Mouse (Mus musculus): ENCODE data around the gene Ggcx. TPM values are rescaled to one million over a fixed set of nuclear protein-coding genes. Genes with fewer than 3 reads are reported as not detected.
A peak's percentile ranks its signal among the peaks of the same experiment; 100 is the strongest.
"Not testable (repeated sequence)": the region's sequence is repeated elsewhere in the genome, so short reads cannot be mapped to it uniquely, and the experiment has no call there.

Ggcx gene
- total RNA-seq, 2 experiments from 2014 or later = 31.1 to 31.7 TPM

DNA sequence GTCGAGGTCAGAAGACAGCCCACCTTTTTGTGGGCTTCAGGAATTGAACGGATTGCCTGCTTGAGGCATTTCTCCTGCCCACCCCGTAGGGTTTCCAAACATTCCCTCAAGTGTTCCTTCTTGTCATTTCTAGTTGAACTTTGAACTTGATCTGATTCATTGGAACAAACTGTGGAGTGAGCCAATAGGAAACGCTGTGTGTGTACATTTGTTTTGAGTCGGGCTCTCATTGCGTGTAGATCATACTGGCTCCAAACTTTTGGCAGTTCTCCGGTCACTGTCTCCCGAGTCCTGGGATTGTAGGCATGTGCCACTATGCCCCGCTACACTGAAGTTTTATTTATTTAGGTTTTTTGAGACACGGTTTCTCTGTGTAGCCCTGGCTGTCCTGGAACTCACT is 6.8 kb downstream of the Ggcx start:
- intact Hi-C loops (cut with DNase I) = loop anchor here (10.0 kb wide), 1 partner anchor 414 kb away; no protein-coding TSS in a partner anchor
- DNase-seq = no peak

DNA sequence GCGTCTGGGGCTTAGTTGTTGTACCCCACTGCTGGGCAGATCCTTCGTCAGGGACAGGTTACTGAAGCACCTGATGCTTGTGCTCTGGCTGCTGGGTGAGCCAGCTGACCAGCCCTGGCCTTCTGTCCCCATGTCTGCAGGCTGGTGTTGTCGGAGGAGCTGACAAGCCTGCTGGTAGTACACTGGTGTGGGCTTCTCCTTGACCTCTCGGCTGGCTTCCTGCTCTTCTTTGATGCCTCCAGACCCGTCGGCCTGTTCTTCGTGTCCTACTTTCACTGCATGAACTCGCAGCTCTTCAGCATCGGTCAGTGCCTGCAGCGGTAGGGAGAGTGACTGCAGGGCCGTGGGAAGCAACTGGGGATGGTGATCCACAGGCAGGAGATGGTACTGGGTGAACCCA is 11.5 kb downstream of the Ggcx start:
- DNase-seq = no peak
- intact Hi-C loops (cut with DNase I) = loop anchor here (10.0 kb wide), 1 partner anchor 409 kb away; no protein-coding TSS in a partner anchor

DNA sequence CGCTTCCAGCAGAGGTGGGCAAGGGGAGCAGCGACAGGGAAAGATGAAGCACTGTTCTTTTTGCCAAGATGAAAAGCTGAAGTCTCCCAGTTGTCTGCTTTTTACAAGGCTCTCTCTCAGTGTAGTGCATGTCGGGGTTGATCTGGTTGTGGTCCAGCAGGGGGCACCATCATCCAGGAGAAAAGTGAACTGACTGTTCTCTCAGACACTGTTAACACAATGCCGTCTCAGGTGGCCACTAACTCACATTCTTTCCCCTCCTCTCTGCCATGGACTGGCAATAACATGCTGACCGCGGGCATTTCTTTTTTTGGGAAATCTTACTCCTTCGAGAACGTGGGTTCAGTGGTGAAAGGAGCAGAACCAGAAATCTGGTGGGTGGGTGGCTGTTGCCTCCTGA is 13.9 kb downstream of the Ggcx start:
- intact Hi-C loops (cut with DNase I) = loop anchor here (1.0 to 10.0 kb wide), 3 partner anchors 106 to 407 kb away; no protein-coding TSS in a partner anchor
- DNase-seq = peak; percentile 81 to 84

DNA sequence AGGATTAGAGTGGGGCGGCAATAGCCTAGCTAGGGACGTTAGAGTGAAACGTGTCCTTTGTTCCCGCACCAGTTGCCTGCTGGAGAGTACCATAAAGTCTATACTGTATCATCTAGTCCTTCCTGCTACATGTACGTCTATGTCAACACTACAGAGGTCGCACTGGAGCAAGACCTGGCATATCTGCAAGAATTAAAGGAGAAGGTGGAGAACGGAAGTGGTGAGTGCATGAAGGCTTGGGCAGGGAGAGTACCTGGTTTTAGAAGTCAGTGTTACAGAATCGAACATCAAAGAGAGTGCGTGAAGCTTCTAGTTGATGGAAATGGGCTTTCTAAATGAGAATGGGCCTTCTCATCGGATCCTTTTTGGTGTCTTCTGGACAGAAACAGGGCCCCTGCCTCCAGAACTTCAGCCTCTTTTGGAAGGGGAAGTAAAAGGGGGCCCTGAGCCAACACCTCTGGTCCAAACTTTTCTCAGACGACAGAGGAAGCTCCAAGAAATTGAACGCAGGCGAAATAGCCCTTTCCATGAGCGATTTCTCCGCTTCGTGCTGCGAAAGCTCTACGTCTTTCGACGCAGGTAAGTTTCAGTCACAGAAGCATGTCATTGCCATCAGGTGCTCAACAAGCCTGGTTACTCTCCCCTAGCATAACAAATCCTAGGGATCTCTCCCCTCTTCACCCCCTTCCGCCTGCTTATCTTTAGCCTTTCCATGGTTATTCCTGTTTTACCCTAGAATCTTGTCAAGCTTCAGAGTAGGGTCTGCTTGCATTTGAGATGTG is 15.1 kb downstream of the Ggcx start:
- intact Hi-C loops (cut with DNase I) = loop anchor here (1.0 to 10.0 kb wide), 2 partner anchors 8 to 406 kb away; no protein-coding TSS in a partner anchor
- DNase-seq = no peak

DNA sequence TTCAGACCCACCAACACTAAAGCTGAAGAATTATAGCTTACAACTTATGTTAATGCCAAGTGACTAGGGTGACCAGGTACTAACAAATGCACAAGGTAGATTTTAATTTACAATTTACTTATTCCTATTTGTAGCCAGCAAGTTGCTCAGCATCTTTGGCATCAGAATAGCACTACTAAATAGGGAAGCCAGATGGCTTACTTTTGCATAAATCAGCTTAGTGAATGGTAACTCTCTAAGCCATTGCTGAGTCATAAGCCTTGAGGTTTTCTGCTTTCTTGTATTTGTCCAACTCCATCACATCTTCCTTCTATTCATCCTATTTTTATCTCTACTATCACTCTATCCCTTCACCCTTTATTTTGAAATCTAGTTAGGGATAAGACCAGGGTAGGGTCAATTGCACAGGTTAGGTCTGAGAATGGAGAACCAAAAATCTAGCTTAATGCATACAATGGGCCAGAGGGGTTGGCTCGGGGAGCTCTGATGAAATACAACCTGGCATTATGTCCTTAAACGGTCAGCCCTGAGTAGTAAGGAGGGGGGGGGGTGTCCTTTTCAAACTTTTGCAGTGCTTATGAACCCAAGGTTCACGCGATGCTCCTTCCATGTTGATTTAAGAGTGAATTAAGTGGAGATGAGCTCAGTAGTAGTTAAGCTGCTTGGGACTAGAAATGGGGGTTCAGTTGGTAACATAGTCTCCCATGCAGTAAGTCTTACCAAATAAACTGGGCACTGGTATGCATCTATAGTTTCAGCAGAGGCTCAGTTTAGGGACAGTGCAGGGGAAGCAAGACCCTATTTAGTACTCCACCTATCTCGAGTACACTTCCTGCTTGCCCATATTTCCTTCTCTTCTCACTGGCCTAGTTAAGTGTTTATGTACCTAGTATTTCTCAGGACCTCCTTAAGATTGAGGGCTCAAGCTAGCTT is 17.1 kb downstream of the Ggcx start:
- DNase-seq = no peak
- intact Hi-C loops (cut with DNase I) = no loop called here

DNA sequence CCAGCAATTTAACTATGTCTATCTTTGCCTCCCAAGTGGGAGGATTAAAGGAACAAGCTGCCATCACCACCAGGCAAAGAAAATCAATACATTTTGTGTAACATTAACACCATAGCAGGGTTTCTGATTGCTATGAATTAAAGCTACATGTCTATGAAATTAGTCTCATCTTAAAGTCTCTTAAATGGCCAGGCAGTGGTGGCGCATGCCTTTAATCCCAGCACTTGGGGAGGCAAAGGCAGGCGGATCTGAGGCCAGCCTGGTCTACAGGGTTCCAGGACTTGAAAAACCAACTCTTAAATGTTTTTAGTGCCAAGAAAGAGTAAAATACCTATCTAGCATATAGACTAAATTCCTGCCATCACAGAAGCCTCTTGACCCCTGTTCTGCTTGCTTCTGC is 18.0 kb downstream of the Ggcx start:
- intact Hi-C loops (cut with DNase I) = no loop called here
- DNase-seq = no peak

DNA sequence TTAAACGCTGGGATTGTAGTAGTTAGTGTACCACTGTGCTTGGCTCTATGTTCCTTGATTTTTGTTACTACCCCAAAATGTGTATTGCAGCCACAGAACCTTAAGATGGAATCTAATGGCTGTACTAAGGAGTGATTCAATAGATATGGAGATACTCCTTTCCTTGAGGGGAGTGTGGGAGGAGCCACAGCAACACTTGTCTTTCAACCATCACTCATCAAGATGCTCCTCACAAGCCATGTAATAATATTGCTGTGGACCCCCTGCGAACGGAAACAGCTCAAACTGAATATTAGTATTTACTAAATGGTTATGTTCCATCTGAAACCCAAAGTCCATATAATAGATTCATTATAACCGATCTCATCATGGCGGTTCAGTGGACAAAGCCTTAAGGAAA is 24.1 kb downstream of the Ggcx start:
- DNase-seq = no peak
- intact Hi-C loops (cut with DNase I) = loop anchor here (2.0 kb wide), 1 partner anchor 97 kb away; no protein-coding TSS in a partner anchor

DNA sequence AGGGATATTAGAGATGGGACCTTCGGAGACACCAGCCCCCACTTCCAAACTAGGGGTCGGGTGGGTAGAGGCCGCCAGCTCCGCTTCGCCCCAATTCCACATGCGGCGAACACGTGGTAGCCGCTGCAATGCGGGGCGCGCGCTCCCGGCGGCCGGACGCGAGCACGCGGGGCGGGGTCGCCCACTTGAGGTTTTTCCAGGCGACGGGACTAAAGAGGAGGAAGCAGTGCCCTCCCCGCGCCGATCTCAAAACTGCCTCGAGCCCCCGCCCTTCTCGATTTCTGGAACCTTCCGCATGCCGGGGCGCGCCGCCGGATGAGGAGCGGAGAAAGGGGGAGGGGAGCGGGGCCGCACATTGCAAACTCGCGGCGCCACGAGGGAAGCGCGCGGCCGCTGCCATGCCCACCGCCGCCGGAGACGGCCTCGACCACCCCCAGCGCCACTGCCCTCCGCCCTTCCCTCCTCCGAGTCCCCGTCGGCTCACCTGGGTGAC is 24.8 kb downstream of the Ggcx start:
- intact Hi-C loops (cut with DNase I) = loop anchor here (1.0 to 2.0 kb wide), 2 partner anchors 73 to 96 kb away; no protein-coding TSS in a partner anchor
- peak; percentile 92 to 93 for DNase-seq

DNA sequence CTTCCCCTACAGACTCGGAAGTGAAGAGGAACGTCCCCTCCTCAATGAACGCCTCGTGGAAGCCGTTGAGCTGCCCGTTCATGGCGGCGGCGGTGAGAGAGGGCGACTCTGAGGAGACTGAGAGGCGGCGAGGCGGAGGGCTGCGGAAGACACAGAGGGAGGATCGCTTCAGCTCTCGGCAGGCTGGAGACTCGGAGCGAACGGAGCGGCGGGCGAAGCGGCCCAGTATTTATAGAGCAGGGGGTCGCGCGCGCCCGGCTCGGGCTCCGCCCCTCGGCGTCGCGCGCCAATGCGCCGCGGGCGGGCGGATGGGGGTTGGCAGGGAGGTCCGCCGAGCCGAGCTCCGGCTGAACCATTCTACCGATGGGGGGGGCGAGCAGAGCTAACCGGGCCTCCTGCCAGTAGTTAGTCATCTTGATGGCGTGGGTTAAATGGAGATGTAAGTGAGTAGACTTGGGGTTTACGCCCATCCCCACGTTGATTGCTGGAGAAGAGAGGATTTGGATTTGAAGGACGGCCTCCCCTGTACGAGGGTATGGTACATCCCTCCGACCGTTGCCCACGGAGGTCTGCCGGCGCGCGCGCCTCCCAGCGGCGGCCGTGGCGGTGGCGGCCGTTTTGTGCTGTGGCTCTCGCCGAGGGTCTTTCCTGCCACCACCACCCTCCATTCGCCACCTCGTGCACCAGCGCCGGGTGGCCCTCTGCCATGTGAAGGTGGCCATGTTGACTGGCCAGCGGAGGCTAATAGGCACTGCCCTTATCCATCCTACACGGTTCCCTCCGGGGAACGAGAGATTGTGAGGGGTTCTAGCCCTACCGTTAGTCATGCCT is 25.5 kb downstream of the Ggcx start, which contains the start of gene Mat2a:
Gene Mat2a (minus strand): TSS at position 204 of the 831 bp plus-strand sequence.
- intact Hi-C loops (cut with DNase I) = loop anchor here (1.0 to 2.0 kb wide), 2 partner anchors 73 to 95 kb away; no protein-coding TSS in a partner anchor
- DNase-seq = peak; percentile 94 to 98

DNA sequence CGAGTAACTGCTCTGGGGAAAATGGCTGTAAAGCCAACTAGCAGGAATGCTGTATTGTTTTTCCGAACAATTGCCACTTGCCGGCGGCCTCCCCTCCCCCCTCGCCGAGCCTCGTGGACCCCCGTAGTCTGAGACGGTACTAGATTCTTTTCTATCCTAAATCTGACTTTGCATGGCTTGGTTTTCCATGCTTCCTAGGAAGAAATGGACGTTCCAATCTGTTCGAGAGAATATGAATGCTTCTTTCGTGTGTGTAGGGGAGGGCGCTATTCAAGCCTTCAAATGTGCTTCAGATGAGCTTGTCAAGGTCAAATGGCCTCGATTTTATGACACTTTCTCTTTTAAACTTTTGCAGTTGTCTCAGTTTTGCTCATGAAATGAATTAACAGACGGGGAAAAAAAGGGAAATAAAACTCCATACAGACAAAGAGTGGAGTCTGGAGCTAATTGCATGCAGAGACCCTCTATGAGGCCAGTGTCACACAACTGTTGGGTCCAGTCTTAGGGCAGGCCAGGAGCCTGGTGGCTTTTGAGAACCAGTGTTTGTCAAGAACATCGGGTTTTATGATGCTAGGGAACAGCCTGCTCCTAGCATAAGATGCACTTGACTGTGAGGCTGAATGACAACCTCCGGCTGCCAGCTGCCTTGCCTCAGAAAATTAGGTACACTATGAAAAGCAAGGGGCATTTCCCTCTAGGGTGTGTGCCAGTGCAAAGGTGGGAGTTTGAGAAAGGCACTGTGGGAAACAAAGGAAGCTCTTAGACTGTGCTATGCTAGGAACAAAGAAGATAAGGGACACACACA is 26.3 kb downstream of the Ggcx start:
- intact Hi-C loops (cut with DNase I) = no loop called here
- no peak for DNase-seq

DNA sequence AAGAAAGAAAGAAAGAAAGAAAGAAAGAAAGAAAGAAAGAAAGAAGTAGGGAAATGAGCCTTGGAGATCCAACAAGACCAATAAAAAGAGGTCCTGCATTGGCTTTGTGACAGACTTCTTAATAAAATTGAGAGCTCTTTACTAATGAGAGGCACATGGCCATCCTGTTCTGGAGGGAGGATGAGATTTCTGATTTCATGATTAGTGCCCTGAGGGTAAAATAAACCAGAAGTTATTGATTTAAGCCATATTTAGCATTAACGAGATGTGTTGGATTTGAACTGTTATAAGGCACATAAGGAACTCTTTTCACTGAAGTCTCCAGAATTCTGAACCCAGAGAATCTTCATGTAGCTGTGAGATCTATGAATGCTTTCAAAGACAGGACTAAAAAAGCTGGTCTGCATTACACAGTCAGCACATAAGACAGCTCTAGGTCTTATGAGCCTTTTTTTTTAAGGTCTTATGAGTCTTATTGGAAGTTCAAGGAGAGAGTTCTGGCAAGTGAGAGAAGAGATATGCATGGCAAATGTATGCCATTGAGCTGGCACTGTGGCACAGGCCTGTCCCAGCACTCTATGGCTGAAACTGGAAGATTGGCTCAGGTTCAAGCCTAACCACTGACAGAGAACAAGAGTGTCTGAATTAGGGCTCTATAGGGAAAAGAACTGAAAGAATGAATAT is 29.0 kb downstream of the Ggcx start:
- intact Hi-C loops (cut with DNase I) = no loop called here
- DNase-seq = no peak

DNA sequence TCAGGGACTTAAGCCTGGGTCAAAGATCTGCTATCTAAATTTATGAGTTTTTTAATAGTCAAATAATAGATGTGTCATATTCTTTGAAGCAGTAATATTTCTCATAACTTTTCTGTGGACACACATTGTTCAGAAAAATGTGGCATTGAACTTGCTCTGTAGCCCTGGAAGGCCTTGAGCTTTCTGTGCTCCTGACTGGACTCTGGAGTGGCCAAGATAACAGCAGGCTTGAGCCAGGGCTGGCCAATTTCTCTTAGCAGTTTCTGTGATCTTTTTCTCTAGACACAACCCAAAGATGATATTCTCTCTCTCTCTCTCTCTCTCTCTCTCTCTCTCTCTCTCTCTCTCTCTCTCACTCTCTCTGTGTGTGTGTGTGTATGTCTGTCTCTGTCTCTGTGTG is 30.9 kb downstream of the Ggcx start:
- DNase-seq = no peak
- intact Hi-C loops (cut with DNase I) = no loop called here

DNA sequence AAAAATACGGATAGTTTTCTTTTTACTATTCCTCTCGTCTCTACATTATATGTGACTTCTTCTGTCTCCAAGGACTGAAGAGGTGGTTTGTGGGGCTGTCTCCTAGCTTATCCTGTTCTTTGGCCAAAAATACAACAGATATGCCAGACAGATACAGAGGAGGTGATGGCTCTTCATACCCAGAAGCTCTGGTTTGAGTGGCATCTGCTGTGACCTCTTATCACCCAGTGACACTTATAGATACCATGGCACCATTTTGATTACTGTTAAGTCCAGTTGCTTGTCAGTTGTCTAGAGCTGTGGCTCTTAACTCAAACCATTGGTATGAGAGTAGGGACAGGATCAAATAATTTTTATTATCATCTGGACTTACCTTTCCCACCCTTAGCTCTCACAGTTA is 33.4 kb downstream of the Ggcx start:
- DNase-seq = no peak
- intact Hi-C loops (cut with DNase I) = no loop called here

DNA sequence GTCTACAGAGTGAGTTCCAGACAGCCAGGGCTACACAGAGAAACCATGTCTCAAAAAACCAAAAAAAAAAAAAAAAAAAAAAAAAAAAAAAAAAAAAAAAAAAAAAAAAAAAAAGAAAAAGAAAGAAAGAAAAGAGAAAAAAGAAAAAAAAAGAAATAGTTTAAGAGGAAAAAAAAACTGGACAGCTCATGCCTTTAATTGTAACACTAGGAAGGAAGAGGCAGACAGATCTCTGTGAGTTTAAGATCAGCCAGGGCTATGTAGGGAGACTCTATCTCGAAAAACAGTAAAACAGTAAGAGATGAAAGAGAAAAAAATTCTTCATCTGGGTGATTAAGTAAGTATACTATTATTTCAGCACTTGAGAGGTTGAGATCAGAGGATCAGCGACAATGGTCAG is 37.7 kb downstream of the Ggcx start:
- intact Hi-C loops (cut with DNase I); DNase-seq: not testable (repeated sequence)

DNA sequence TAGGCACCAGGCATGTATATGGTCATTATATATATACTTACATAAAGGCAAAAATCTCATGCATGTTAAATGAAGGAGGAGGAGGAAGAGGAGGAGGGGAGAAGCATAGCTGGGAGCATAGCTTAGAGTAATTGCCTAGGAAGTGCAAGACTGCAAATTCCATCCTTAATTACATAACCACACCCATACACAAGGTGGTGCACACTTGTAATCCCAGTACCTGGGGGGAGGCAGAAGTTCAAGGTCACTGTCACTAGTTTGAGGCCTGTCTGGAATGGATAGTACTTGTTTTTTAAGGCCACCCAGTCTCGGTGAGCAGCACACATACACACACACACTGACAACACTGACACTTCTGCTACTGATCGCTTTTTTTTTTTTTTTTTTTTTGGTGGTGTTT is 38.2 kb downstream of the Ggcx start:
- intact Hi-C loops (cut with DNase I) = no loop called here

DNA sequence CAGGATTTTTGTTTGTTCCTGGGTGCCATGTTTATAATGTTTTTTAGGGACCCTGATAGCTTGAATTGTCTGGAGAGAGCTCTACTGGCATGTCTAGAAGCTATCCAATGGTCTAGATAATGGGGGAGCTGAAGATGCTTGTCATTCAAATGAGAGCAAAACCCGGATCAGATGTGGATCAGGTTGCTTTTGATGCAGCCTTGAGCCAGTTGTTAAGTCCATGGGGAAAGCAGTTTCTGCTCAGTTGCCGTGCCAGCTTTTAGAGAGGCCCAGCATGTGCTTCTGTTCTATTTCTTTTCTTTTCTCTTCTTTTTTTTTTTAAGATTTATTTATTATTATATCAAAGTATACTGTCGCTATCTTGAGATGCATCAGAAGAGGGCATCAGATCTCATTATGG is 39.5 kb downstream of the Ggcx start:
- intact Hi-C loops (cut with DNase I) = no loop called here
- no peak for DNase-seq

More for the DNA sequence above, 38.2 kb downstream of the Ggcx start:
- DNase-seq = no peak

DNA sequence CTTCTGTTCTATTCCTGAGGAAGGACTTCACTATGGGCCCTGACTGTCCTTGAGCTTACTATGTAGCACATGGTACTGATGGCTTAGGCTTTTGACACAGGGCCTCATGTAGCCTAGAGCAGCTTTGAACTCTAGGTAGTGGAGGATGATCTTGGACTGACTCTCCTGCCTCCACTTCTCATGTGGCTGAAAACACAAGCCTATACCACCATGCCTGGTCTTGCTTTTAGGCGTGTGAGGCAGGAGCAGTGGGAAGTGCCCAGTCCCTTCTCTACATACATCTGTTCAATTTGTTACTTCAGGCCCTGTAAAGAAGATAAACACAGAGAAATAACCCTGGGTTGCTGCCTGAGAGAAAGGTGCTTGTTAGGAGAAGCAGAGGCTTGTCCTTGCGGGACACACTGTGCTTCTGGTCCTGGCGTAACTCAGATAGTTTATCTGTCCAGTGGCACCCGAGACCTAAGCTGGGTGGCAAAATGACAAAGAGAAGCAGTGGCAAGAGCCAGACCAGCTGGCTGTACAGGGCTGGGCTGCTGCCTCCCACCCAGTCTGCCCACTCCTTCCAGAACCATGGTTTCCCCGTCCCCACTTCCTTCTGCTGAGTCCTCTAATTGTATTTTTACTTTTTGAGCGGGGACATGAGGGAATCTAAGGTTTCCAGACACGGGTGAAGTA is 40.1 kb downstream of the Ggcx start:
- peak in 1 of 2 experiments; percentile 30 for DNase-seq
- intact Hi-C loops (cut with DNase I) = no loop called here

DNA sequence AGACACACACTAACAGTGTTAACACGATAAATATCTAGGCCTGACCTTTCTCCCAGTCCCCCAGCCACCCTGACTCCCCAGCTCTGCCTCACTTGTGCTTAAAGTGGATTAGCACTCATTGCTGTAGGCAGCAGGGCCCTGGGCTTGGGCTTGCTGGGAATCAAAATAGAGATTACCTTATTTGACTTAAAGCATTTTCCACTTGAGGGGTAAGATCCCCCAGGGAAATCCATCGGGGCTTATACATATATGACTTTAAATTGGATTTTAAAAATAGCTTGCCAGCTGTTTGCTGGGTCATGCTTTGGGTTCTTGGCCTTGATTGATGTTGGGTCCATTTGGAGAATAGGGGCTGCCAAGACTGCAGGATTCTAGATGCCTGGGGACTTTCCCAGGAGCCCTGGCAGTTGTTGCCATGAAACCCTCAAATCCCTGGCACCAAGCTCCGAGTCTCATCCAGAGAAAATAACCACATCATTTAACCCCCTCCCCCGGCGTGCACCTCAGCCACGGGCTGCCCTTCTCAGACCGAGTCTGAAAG is 40.8 kb downstream of the Ggcx start:
- intact Hi-C loops (cut with DNase I) = no loop called here
- DNase-seq = peak in 1 of 2 experiments; percentile 31
